Mouse (Mus musculus) right cerebral cortex, adult 18-20 months (tissue): ENCODE measurements around the gene Nde1.

ENCODE experiments used
- DNase-seq: peaks from one replicate; pipeline ENCODE4 v3.0.0; 2022; ENCODE audit warnings: mixed read lengths

Nde1 gene

DNA sequence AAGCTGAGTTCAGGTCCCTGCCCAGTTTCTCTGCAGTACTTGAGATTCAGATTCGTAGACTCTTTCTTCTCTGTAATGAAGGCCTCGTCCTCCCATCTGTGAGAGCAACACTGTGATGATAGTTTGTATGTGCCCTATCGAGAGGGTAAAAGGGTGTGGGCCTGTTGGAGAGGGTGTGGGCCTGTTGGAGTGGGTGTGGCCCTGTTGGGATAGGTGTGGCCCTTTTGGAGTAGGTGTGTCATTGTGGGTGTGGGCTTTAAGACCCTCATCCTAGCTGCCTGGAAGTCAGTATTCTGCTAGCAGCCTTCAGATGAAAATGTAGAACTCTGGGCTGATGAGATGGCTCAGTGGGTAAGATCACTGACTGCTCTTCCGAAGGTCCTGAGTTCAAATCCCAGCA is 3.4 kb downstream of the Nde1 start:
- no peak for DNase-seq

GRCm38 (mm10) chr16:14169706-14170105 is 6.6 kb downstream of the Nde1 start:
- DNase-seq: no peak

DNA sequence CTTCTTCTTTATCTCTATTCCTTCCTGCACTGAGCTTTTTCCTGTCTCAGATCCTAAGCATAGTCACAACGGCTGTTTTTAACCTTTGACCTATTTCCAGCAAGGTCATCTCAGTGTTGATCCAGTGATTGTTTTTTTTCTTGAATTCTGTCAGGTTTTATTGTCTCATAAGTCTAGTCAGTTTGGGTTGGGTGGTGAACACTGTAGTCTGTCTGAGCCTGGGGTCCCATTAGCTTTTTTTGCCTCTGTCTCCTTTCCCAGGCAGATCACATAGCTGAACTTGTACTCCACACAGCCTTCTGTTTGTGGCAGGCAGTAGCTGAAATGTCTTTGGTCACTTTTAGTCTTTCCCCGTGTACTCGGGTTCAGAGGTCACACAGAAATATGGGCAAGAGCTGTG is 15.0 kb downstream of the Nde1 start:
- no peak for DNase-seq

GRCm38 (mm10) chr16:14180163-14180733 is 17.2 kb downstream of the Nde1 start:
- DNase-seq: no peak

DNA sequence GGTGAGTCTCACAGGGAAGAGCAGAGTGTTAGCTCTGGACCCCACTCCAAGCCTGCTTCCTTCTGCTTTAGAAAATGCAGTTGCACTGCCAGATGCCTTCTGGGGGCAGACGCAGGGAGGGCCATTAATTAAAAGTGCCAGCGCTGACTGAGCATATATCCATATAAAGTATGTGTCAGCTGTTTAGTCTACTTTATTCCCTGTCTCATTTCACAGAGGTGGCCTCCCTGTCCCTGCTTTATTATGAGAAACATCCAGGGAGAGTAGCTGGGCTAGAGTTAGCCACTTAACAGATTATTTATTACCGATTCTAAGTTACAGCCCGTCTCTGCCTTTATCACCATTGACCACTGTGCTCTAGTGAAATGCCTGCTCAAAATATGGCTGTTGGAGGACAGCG is 19.3 kb downstream of the Nde1 start:
- DNase-seq: no peak

GRCm38 (mm10) chr16:14183856-14184255 is 20.8 kb downstream of the Nde1 start:
- DNase-seq: no peak

GRCm38 (mm10) chr16:14185516-14185915 is 22.4 kb downstream of the Nde1 start:
- DNase-seq: peak; percentile 8

GRCm38 (mm10) chr16:14194164-14194950 is 31.3 kb downstream of the Nde1 start:
- no peak for DNase-seq

DNA sequence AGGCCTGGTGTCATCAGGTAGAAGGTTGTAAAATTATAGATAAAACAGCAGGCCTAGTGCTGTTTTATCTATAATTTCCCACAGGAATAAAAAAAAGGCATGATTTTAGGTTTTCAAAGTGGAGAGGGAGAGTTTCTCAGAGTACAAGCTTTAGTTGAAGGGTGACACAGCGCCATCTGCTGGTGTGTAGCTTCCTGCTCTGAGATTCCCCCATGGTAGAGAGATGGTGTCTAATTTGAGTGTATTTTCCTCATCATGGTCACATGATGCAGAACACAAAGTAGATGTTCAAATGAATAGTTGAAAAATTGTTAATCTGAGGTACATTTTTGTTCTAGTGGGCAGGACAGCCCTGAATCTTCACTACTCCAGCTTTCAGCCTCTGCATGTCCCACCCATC is 32.4 kb downstream of the Nde1 start:
- peak; percentile 54 for DNase-seq

DNA sequence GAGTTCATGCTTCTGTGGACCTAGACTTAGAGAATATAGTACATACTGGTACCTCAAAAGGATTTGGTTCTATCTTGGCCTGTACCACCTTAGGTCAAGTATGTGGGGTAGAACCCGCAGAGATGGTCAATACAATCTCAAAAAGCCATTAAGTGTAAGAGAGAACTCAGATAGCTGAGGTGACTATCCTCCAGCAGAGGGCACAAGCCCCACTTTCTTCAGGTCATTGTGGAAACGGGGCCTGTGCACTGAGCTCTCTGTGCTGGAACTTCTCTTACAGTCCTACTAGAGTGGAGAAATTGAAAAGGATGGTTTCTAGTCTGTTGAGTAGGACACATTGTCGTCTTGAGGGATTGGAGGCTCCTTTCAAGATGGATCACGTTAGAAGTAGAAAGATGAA is 35.7 kb downstream of the Nde1 start:
- no peak for DNase-seq

GRCm38 (mm10) chr16:14215156-14215555 is 52.1 kb downstream of the Nde1 start:
- DNase-seq: peak; percentile 53

GRCm38 (mm10) chr16:14237100-14237723 is 74.1 kb downstream of the Nde1 start:
- peak; percentile 62 for DNase-seq

DNA sequence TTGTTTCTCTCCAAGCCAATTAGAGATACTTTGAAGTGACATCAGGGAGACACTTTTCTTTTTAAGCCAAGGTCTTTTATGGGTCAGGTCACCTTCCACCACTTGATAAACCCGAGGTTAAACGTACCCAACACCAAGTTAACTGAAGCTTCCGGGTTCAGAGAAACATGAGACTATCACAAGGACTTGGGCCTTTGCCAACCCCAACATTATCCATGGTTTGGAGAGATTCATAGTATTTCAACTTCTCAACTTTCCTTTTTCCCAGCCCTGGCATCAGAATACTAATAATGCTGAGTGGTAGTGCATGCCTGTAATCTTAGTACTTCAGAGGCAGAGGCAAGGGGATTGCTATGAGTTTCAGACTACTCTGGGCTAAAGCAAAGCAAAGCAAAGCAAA is 79.0 kb downstream of the Nde1 start:
- no peak for DNase-seq
